13 mouse cellular contexts compared by ENCODE assay signal in the genomic region with DNA sequence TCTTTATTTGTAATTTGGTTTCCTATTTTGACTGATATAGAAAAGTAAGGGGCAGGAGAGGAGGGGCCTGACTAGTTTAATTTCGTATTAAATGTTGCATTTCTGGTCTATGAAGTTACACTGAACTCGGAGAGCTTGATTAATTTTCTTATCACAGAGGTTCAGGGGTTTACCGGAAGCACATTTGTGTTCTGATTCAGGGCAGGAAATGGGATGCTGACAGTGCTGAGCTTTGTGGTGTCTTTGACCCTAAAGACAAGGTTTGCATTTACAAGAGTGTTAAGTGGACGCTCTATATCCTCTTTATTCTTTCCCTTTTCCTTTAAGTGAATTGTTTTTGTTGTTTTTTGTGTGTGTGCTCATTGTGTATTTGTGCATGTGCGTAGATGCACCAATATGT.
"Had no signal": no experiment of that assay in that cellular context is flagged by ENCODE, and none has a peak within 500 bp of the region (broad histone marks: within the 10 kb centered on the region; RNA-seq: fewer than 3 reads in every experiment).

No protein-coding gene starts in this region.

- H3K36me3 ChIP-seq: limb, embryonic 15.5 days; liver, embryonic 13.5 days; neural tube, embryonic 12.5 days had no signal

- H3K27ac ChIP-seq: left cerebral cortex, adult 2 months; limb, embryonic 15.5 days; liver, embryonic 13.5 days; midbrain, embryonic 10.5 days; neural tube, embryonic 12.5 days; stomach, postnatal 0 days had no signal

- H3K4me1 ChIP-seq: limb, embryonic 15.5 days had no signal

- DNase-seq: kidney, postnatal 14 days; liver, embryonic 13.5 days; lung, adult 18-20 months; midbrain, embryonic 14.5 days; right cerebral cortex, adult 18-20 months; right cerebral cortex, postnatal 25 days; thymus, postnatal 4 days had no signal

- H3K4me3 ChIP-seq: left cerebral cortex, adult 2 months; limb, embryonic 15.5 days; liver, embryonic 13.5 days; midbrain, embryonic 10.5 days; myocyte; neural tube, embryonic 12.5 days had no signal
